Mouse (Mus musculus) midbrain, embryonic 15.5 days (tissue): ENCODE measurements around the gene Pard3. TPM values are rescaled to one million over a fixed set of nuclear protein-coding genes. Genes with fewer than 3 reads are reported as not detected.

Experiments
- ATAC-seq: fragments of 200-750 bp; cut with Nextera tagmentation; replicated peaks from 2 replicates; pipeline ENCODE4 v1.8.0; 2017; ENCODE audit warnings: moderate TSS enrichment
- H3K27ac ChIP-seq: fragments of 300-500 bp; sonication (generic); 2 replicates; pipeline ENCODE4 v1.5.1; 2015; ENCODE audit warnings: mild to moderate bottlenecking, inconsistent platforms
- H3K27me3 ChIP-seq: fragments of 300-500 bp; sonication (generic); replicated peaks from 2 replicates; pipeline ENCODE4 v1.6.1; 2015; ENCODE audit warnings: inconsistent platforms
- H3K36me3 ChIP-seq: fragments of 300-500 bp; sonication (generic); replicated peaks from 2 replicates; pipeline ENCODE4 v1.6.1; 2015; ENCODE audit warnings: inconsistent platforms
- H3K4me1 ChIP-seq: fragments of 300-500 bp; sonication (generic); 2 replicates; pipeline ENCODE4 v1.6.1; 2015; ENCODE audit warnings: inconsistent platforms
- H3K4me2 ChIP-seq: fragments of 300-500 bp; sonication (generic); 2 replicates; pipeline ENCODE4 v1.6.1; 2015; ENCODE audit warnings: inconsistent platforms, mild to moderate bottlenecking, moderate library complexity
- H3K4me3 ChIP-seq: fragments of 300-500 bp; sonication (generic); 2 replicates; pipeline ENCODE4 v1.5.1; 2015; ENCODE audit warnings: mild to moderate bottlenecking, inconsistent platforms
- H3K9ac ChIP-seq: fragments of 300-500 bp; sonication (generic); 2 replicates; pipeline ENCODE4 v1.6.1; 2015; ENCODE audit warnings: mild to moderate bottlenecking, inconsistent platforms
- H3K9me3 ChIP-seq: fragments of 300-500 bp; sonication (generic); 2 replicates; pipeline ENCODE4 v1.6.1; 2016; ENCODE audit warnings: inconsistent platforms
- WGBS: fragments of 180-500 bp; shearing (Covaris S2); methylation state at CpG from one replicate; pipeline ENCODE4 v1.1.7; 2015; ENCODE audit warnings: mixed read lengths; 5-methylcytosine and 5-hydroxymethylcytosine counted together
- polyA plus RNA-seq: library from polyadenylated mRNA; unstranded; fragments of >200 nt; fragmentation: Nextera tagmentation; extraction: Ambion mirVana; gene quantifications from 2 replicates; pipeline ENCODE4 v1.2.1, GENCODE M21; 2015

The Pard3 gene
- polyA plus RNA-seq, 1 experiment from 2014 or later: 21.6 TPM

DNA sequence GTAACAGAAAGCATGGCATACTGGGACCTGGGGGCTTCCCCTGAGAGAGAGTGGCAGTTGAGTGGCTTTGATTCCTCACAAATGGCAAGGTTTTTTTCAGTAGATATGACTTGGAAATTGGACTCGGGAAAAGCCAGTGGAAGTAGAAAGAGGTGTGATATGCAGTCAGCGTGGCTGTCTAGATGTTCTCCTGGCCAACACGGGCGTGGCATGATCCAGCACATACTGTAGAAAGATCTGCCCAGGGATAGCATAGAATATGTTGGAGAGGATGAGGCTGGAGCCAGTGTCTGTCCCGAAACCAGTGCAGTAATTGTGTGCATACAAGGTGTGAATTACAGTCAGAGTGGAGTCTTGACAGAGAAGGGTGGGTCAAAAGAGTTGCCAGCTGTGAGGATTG lies 257.2 kb downstream of the Pard3 start:
- Histone ChIP-seq H3K27ac (no peak overlapping the region), H3K36me3 (no peaks in the 10 kb centered on the region), H3K9me3 (no peaks in the 10 kb centered on the region), H3K9ac (no peak overlapping the region), H3K4me2 (no peak overlapping the region), H3K4me1 (no peaks in the 10 kb centered on the region), H3K4me3 (no peak overlapping the region), H3K27me3 (no peaks in the 10 kb centered on the region)
- 96% methylated on average over 5 of the region's 5 CpGs for WGBS
- ATAC-seq: no peak

DNA sequence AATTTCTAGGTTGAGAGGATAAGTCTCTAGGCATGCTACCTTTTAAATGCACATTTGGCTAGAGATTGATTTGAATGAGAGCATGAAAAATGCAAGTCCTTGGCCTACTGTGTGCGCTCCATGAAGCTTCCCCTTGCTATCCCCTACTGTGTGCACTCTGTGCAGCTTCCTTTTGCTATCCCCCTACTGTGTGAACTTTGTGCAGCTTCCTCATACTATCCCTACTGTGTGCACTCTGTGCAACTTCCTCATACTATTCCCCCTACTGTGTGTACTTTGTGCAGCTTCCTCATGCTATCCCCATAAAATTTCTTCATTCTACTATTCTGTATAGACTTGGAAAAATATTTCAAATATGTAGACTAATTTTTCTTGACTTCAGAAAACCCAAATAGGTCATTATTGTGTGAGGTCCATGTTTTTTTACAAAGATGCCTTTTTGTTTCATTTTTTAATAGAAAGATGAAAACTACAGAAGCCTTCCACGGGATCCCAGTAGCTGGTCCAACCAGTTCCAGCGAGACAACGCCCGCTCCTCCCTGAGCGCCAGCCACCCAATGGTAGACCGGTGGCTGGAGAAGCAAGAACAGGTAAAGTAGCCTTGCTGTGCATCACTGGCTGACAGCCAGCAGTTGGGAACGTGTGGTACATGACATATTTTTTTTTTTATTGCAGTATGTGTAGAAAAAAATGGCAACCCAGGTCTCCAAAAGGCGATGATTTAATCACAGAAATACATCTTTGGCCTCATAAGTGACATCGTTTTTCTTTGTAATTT lies 260.1 kb downstream of the Pard3 start:
- Histone ChIP-seq H3K27ac (no peak overlapping the region), H3K9me3 (no peaks in the 10 kb centered on the region), H3K4me3 (no peak overlapping the region), H3K4me2 (no peak overlapping the region), H3K27me3 (no peaks in the 10 kb centered on the region), H3K4me1 (peaks cover 7% of the 10 kb centered on the region; the same call in 1 of the 2 replicates), H3K9ac (no peak overlapping the region), H3K36me3 (no peaks in the 10 kb centered on the region)
- WGBS: 97% methylated on average over 10 of the region's 10 CpGs
- ATAC-seq: no peak

DNA sequence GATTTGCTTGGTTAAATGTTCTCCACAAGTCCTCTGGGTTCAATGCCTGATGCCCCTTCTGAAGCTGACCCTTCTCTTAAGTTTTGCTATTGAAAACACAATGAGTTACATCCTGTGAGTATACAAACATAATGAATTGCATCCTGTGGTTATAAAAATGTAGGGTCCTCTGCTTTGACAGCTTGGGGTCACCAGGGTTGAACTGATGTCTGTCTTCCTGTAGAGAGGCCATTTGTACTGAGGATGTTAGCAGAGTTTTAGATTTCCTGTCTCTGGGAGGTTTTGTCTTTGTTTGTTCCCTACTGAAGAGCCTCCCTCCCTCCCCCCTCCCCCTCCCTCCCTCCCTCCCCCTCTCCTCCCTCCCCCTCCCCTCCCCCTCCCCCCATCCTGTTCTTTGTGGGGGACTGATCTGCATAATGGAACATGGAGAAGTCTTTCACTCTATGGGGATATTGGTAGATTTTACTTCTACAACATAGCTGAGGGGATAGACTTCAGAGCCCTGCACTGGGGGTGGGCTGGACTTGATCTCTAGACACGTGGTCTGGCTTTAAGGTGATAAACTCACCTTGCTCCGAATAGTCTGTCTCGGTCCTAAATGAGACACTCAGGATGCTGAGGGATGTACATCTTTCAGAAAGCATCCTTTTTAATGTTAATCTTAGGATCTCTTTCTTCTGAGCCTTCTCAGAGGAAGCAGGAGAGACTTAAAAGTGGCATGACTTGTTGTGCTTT lies 261.3 kb downstream of the Pard3 start:
- WGBS: 44% methylated on average over 3 of the region's 3 CpGs
- peaks cover 8% of the 10 kb centered on the region for H3K4me1 ChIP-seq
- H3K4me3 ChIP-seq: no peak overlapping the region
- H3K27me3 ChIP-seq: no peaks in the 10 kb centered on the region
- H3K9ac ChIP-seq: no peak overlapping the region
- no peak for ATAC-seq
- H3K4me2 ChIP-seq: no peak overlapping the region
- no peaks in the 10 kb centered on the region for H3K9me3 ChIP-seq
- H3K27ac ChIP-seq: no peak overlapping the region
- H3K36me3 ChIP-seq: no peaks in the 10 kb centered on the region

DNA sequence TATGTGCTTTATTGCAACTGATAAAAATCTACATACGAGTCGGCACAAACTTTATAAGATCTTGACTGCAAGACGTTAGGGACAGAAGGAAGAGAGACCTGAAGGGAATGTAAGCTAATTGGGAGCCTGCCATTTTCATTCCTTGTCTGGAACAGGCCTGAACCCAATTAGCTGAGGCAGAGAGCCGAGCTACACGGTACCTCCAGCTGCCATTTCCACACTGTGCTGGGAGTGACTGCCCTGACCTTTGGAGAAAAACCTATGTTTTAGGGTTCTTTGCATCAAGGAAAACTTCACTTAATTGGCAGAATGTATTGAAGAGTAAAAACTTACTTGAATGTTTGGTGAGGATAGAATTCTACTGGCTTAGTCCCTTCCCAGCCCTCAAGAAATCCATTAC lies 262.1 kb downstream of the Pard3 start:
- no peaks in the 10 kb centered on the region for H3K9me3 ChIP-seq
- whole genome bisulfite sequencing: 58% methylated on average over 5 of the region's 5 CpGs

DNA sequence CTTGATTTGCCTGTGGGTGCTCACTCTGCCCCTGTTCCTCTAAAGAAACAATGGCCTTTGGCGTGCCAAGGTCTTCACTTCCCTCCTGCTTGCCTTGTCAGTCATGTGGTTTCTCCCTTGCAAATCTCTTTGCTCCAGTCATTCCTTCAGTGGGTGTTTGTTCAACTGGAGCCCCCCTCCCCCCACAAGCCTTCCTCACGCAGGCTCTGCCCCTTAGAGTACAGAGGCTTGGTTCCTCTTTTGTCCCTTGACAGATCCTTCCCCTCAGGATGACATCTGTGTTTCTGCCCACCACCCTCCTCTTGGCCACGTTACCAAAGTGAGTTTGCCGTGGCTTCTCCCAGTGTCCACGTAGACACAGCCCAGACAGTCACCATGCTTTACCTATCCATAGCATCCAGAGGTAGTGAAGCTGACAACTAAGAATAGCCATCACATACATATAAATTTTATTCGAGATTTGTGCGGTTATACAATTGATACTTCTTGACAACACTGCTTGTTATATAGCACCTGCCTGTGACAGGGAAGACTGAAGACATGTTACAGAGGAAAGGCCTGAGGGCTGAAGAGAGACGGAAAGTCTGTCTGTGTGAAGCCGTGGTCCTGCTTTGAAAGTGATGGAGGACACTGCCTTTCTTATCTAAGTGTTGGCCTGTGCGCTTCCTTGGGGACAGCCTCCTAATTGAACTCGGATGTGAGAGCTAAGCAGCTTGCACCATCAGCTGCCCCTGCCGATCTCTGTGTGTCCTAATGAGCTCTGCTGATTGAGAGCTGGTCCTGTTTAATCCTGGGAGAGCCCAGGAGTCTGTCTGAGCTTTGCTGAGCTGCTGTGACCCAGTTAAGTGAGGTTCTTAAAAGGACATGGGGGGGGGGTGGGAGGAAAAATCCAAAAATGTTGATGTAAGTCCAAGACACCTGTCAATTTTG lies 266.8 kb downstream of the Pard3 start:
- H3K4me1 ChIP-seq: peaks cover 21% of the 10 kb centered on the region
- no peak overlapping the region for H3K4me2 ChIP-seq
- H3K9me3 ChIP-seq: no peaks in the 10 kb centered on the region
- WGBS: 35% methylated on average over 12 of the region's 12 CpGs
- H3K27me3 ChIP-seq: no peaks in the 10 kb centered on the region
- H3K9ac ChIP-seq: no peak overlapping the region
- no peaks in the 10 kb centered on the region for H3K36me3 ChIP-seq
- H3K27ac ChIP-seq: no peak overlapping the region
- H3K4me3 ChIP-seq: no peak overlapping the region
- ATAC-seq: peak; percentile 66

More for the DNA sequence above, 262.1 kb downstream of the Pard3 start:
- H3K27me3 ChIP-seq: no peaks in the 10 kb centered on the region
- no peaks in the 10 kb centered on the region for H3K36me3 ChIP-seq
- peaks cover 16% of the 10 kb centered on the region for H3K4me1 ChIP-seq
- H3K4me3 ChIP-seq: no peak overlapping the region
- H3K4me2 ChIP-seq: no peak overlapping the region
- no peak for ATAC-seq
- H3K27ac ChIP-seq: no peak overlapping the region
- no peak overlapping the region for H3K9ac ChIP-seq

DNA sequence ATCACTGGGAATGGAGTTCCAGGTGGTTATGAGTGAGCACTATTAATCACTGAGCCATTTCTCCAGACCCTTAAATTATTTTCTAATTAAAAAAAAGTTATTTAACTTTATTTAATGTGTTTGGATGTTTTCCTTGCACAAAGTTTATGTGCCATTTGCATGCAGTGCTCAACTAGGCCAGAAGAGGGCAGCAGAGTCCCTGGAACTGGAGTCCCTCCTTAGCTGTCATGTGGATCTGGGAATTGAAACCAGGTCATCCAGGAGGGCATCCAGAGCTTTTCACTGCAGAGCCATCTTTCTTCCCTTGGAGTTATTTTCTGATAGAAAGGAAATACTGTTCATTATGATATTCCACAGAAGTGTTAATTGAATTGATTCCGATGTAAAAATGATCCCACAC lies 268.1 kb downstream of the Pard3 start:
- Histone ChIP-seq H3K4me2 (no peak overlapping the region), H3K27ac (no peak overlapping the region), H3K4me3 (no peak overlapping the region), H3K4me1 (peaks cover 23% of the 10 kb centered on the region), H3K36me3 (no peaks in the 10 kb centered on the region), H3K9ac (no peak overlapping the region), H3K9me3 (no peaks in the 10 kb centered on the region), H3K27me3 (no peaks in the 10 kb centered on the region)
- 100% methylated on average over 1 of the region's 1 CpGs for WGBS
- ATAC-seq: no peak

DNA sequence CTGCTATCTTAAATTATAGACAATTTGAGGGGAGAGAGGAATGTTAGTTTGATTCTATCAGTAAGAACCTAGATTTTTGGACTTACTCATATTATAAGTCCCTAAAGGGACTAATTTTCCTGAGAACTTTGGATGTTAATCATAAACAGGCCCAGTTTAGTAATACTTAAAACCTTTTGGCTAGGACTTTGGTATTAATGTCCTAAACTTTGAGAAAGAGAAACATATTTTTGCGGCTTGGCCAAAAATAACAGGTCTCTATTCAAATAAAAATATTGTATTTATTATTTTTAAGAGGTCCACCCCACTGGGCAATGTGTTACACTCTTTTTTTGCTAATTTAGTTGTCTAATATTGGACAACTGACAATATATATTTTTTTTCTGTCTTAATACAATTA lies 271.5 kb downstream of the Pard3 start:
- WGBS: 95% methylated on average over 1 of the region's 1 CpGs
- Histone ChIP-seq H3K9ac (no peak overlapping the region), H3K27ac (no peak overlapping the region), H3K4me1 (peaks cover 13% of the 10 kb centered on the region), H3K4me2 (no peak overlapping the region), H3K36me3 (no peaks in the 10 kb centered on the region), H3K27me3 (no peaks in the 10 kb centered on the region), H3K4me3 (no peak overlapping the region), H3K9me3 (no peaks in the 10 kb centered on the region)
- ATAC-seq: no peak

DNA sequence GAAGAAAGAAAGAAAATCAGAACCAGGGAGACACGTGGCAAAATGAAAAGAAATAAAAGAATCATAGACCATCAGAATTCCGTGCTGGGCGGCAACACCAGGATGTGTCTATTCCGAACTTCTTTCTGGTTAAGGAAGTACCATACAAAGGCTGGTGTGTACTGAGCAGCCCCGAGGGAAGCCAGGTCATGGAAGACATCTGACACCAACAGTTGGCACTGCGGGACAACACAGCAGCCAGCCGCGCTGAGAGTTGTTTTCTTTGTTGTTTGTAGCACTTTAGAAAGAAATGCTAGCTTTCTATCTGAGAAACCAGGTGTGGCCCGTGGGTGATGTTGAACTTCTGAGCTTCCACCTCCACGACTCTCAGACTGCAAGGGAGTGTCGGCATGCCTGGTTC lies 274.5 kb downstream of the Pard3 start:
- WGBS: 86% methylated on average over 11 of the region's 11 CpGs
- Histone ChIP-seq H3K4me1 (peaks cover 5% of the 10 kb centered on the region; the same call in 1 of the 2 replicates), H3K27me3 (no peaks in the 10 kb centered on the region), H3K36me3 (no peaks in the 10 kb centered on the region), H3K9me3 (no peaks in the 10 kb centered on the region), H3K27ac (no peak overlapping the region), H3K4me3 (no peak overlapping the region), H3K4me2 (no peak overlapping the region), H3K9ac (no peak overlapping the region)
- ATAC-seq: no peak

DNA sequence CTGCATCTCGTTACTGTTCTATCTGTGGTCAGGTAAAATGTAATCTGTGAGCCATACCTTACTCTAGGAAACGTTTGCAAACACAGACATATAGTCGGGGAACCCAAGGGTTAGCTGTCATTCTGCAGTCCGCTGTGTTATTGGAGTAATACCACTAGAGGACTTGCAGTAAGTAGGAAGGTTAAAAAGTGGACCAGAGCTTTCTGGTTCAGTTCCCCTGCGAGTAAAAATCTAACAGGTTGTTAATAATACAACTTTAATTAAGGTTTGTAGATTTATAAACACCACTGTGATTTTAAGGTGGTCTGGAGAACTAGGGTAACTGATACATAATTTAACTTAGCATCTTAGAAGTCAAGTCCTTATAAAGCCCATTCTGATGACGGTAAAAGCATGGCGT lies 277.4 kb downstream of the Pard3 start:
- no peaks in the 10 kb centered on the region for H3K27me3 ChIP-seq
- WGBS: 88% methylated on average over 7 of the region's 7 CpGs
- no peak overlapping the region for H3K9ac ChIP-seq
- no peak overlapping the region for H3K4me2 ChIP-seq
- H3K36me3 ChIP-seq: no peaks in the 10 kb centered on the region
- no peaks in the 10 kb centered on the region for H3K9me3 ChIP-seq
- no peak for ATAC-seq
- peaks cover 5% of the 10 kb centered on the region; the same call in 1 of the 2 replicates for H3K4me1 ChIP-seq
- no peak overlapping the region for H3K27ac ChIP-seq
- H3K4me3 ChIP-seq: no peak overlapping the region

DNA sequence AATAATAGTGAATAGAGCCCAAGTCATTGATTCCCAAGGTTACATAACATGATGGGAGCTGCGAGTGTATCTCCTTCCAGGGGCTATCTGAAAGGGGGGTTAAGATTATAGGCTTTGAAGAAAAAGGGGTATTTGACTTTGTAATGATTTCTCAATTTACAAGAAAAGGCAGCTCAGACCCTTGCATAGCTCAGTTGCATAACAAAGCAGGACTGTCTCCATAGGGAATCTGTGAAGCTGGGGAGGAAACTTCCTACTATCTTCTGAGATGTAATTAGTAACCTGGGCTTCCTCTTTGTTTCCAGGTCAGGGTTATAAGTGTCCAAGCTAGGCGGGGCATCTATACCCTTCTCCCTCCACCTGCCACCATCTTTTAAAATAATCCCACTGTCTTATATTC lies 279.4 kb downstream of the Pard3 start:
- 37% methylated on average over 2 of the region's 2 CpGs for WGBS
- H3K9ac ChIP-seq: no peak overlapping the region
- peaks cover 5% of the 10 kb centered on the region; the same call in 1 of the 2 replicates for H3K4me1 ChIP-seq
- no peaks in the 10 kb centered on the region for H3K36me3 ChIP-seq
- H3K27me3 ChIP-seq: no peaks in the 10 kb centered on the region
- no peak overlapping the region for H3K27ac ChIP-seq
- no peak overlapping the region for H3K4me3 ChIP-seq
- ATAC-seq: no peak
- no peak overlapping the region for H3K4me2 ChIP-seq
- no peaks in the 10 kb centered on the region for H3K9me3 ChIP-seq

DNA sequence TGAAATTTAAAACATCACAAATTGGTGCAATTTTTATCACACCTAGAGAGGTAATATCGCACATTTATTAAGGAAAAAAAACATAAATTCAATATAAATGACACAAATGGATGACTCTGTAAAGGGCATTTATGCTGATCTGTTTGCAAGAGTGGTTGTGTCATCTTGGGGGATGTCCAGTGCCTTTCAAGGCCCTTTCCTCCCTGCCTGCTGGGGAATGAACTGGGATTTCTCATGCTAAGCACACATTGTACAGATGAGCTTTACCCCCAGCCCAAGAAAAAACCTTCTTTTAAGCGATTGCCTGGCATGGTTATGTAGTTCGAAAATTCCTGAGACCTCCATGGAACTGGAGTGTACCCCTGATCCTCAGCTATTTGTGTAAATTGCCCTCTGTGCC lies 280.7 kb downstream of the Pard3 start:
- Histone ChIP-seq H3K4me2 (no peak overlapping the region), H3K27me3 (no peaks in the 10 kb centered on the region), H3K9ac (no peak overlapping the region), H3K36me3 (no peaks in the 10 kb centered on the region), H3K4me1 (peaks cover 5% of the 10 kb centered on the region; the same call in 1 of the 2 replicates), H3K27ac (no peak overlapping the region), H3K4me3 (no peak overlapping the region), H3K9me3 (no peaks in the 10 kb centered on the region)
- ATAC-seq: no peak
- WGBS: 83% methylated on average over 3 of the region's 3 CpGs

DNA sequence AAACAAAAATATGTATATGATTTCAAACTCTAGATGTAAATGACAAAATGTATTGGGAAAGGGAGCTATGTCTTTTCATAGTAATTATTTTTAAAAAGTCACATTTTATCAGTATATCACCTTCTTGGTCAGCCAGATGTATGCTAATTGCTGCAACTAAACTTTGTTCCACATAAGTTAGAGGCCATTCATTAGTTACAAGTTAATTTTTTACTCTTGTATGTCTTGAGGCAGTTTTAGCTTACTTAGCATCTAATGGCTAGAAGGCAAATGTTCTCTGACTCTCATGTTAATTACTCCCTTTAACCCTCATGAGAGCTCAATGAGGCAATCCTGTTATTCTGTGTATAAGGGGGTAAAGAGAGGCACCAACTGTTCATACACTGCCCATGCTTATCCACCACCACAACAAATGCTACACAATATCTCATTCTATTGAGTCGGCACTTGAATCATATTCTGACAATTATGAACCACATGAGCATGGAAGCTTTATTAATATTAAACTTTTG lies 282.3 kb downstream of the Pard3 start:
- H3K9me3 ChIP-seq: no peaks in the 10 kb centered on the region
- H3K4me3 ChIP-seq: no peak overlapping the region
- no peak overlapping the region for H3K4me2 ChIP-seq
- peaks cover 5% of the 10 kb centered on the region; the same call in 1 of the 2 replicates for H3K4me1 ChIP-seq
- no peak overlapping the region for H3K9ac ChIP-seq
- no peak overlapping the region for H3K27ac ChIP-seq
- 87% methylated on average over 1 of the region's 1 CpGs for WGBS
- H3K36me3 ChIP-seq: no peaks in the 10 kb centered on the region
- H3K27me3 ChIP-seq: no peaks in the 10 kb centered on the region
- ATAC-seq: no peak
